Mouse (Mus musculus) MEL (cell line): ENCODE measurements around the gene Tbl2. TPM values are rescaled to one million over a fixed set of nuclear protein-coding genes. Genes with fewer than 3 reads are reported as not detected.

Experiments
- DNase-seq: peaks from one replicate; pipeline ENCODE4 v3.0.0; 2011; ENCODE audit warnings: low read depth, low spot score
- H3K27ac ChIP-seq: 2 replicates; pipeline ENCODE4 v1.5.1; 2012; ENCODE audit warnings: low read depth, mild to moderate bottlenecking, control low read depth, low read length, moderate library complexity; ENCODE audit not compliant: control insufficient read depth
- H3K27me3 ChIP-seq, 2 experiments: fragments of 150-350 bp in 1 of 2; sonication (generic) in 1 of 2; 2 replicates each; pipeline ENCODE4 v1.6.1; 2012; ENCODE audit warnings: low read length in 2 of 2, mild to moderate bottlenecking in 2 of 2, improper control_type of control experiment in 1 of 2, moderate library complexity in 1 of 2; ENCODE audit not compliant: insufficient read depth in 2 of 2, control insufficient read depth in 1 of 2
- H3K36me3 ChIP-seq, 2 experiments: 2 replicates each; pipeline ENCODE4 v1.6.1; 2012 to 2014; ENCODE audit warnings: low read length in 2 of 2, improper control_type of control experiment in 1 of 2, inconsistent platforms in 1 of 2, mild to moderate bottlenecking in 1 of 2; ENCODE audit not compliant: insufficient read depth in 2 of 2, control insufficient read depth in 1 of 2
- H3K4me1 ChIP-seq, 2 experiments: fragments of 150-350 bp in 1 of 2; sonication (generic) in 1 of 2; 2 replicates each; pipeline ENCODE4 v1.6.1; 2012; ENCODE audit warnings: low read length in 2 of 2, improper control_type of control experiment in 1 of 2, mild to moderate bottlenecking in 1 of 2; ENCODE audit not compliant: insufficient read depth in 2 of 2, control insufficient read depth in 1 of 2
- H3K4me3 ChIP-seq, 2 experiments: fragments of 150-350 bp in 1 of 2; sonication (generic) in 1 of 2; 2 replicates each; pipeline ENCODE4 v1.5.1; 2012; ENCODE audit warnings: low read depth in 2 of 2, low read length in 2 of 2, mild to moderate bottlenecking in 2 of 2, moderate library complexity in 2 of 2, control low read depth in 1 of 2, improper control_type of control experiment in 1 of 2; ENCODE audit not compliant: control insufficient read depth in 1 of 2, insufficient read depth in 1 of 2
- H3K79me2 ChIP-seq: 2 replicates; pipeline ENCODE4 v1.6.1; 2012; ENCODE audit warnings: mild to moderate bottlenecking, low read length, moderate library complexity; ENCODE audit not compliant: control insufficient read depth, poor library complexity, insufficient read depth
- H3K9ac ChIP-seq: 2 replicates; pipeline ENCODE4 v1.6.1; 2012; ENCODE audit warnings: low read depth, mild to moderate bottlenecking, control low read depth, low read length, moderate library complexity; ENCODE audit not compliant: control insufficient read depth, poor library complexity, severe bottlenecking
- H3K9me3 ChIP-seq: fragments of 150-350 bp; sonication (generic); replicated peaks from 2 replicates; pipeline ENCODE4 v1.6.1; 2012; ENCODE audit warnings: mild to moderate bottlenecking, low read length, improper control_type of control experiment, moderate library complexity; ENCODE audit not compliant: insufficient read depth
- BHLHE40 ChIP-seq: IDR thresholded peaks from 2 replicates; pipeline ENCODE4 v1.6.1; 2012; ENCODE audit warnings: low read depth, mild to moderate bottlenecking, inconsistent platforms, low read length, improper control_type of control experiment, borderline replicate concordance
- CHD1 ChIP-seq: IDR thresholded peaks from 2 replicates; pipeline ENCODE4 v1.6.1; 2012; ENCODE audit warnings: low read depth, mild to moderate bottlenecking, inconsistent platforms, low read length, improper control_type of control experiment
- CHD2 ChIP-seq: IDR thresholded peaks from 2 replicates; pipeline ENCODE4 v1.6.1; 2011; ENCODE audit warnings: low read length, improper control_type of control experiment
- CTCF ChIP-seq, 3 experiments: IDR thresholded peaks in 2 of 3; conservative IDR thresholded peaks in 1 of 3; 2 replicates each; pipeline ENCODE4 v1.5.1; 2011 to 2012; ENCODE audit warnings: low read length in 3 of 3, low read depth in 2 of 3, mild to moderate bottlenecking in 2 of 3, improper control_type of control experiment in 1 of 3, inconsistent platforms in 1 of 3, mixed read lengths in 1 of 3, moderate library complexity in 1 of 3; ENCODE audit not compliant: control insufficient read depth in 1 of 3, insufficient read depth in 1 of 3, poor library complexity in 1 of 3, severe bottlenecking in 1 of 3
- E2F4 ChIP-seq: IDR thresholded peaks from 2 replicates; pipeline ENCODE4 v1.6.1; 2011; ENCODE audit warnings: low read depth, low read length, improper control_type of control experiment, borderline replicate concordance
- ELF1 ChIP-seq: IDR thresholded peaks from 2 replicates; pipeline ENCODE4 v1.6.1; 2014; ENCODE audit warnings: low read depth, mild to moderate bottlenecking, inconsistent platforms, low read length, improper control_type of control experiment, moderate library complexity
- EP300 ChIP-seq, 2 experiments: IDR thresholded peaks; 2 replicates each; pipeline ENCODE4 v1.6.1; 2011; ENCODE audit warnings: improper control_type of control experiment in 2 of 2, low read length in 2 of 2, low read depth in 1 of 2, mild to moderate bottlenecking in 1 of 2
- ETS1 ChIP-seq: IDR thresholded peaks from 2 replicates; pipeline ENCODE4 v1.6.1; 2012; ENCODE audit warnings: low read depth, mild to moderate bottlenecking, inconsistent platforms, low read length, improper control_type of control experiment, moderate library complexity
- GABPA ChIP-seq: IDR thresholded peaks from 2 replicates; pipeline ENCODE4 v1.6.1; 2012; ENCODE audit warnings: low read depth, mild to moderate bottlenecking, inconsistent platforms, low read length, improper control_type of control experiment, moderate library complexity
- GATA1 ChIP-seq: IDR thresholded peaks from 2 replicates; pipeline ENCODE4 v1.6.1; 2011; ENCODE audit warnings: low read depth, low read length, improper control_type of control experiment
- HCFC1 ChIP-seq: IDR thresholded peaks from 2 replicates; pipeline ENCODE4 v1.6.1; 2012; ENCODE audit warnings: low read depth, mild to moderate bottlenecking, inconsistent platforms, low read length, improper control_type of control experiment, moderate library complexity
- JUND ChIP-seq: IDR thresholded peaks from 2 replicates; pipeline ENCODE4 v1.6.1; 2011; ENCODE audit warnings: low read depth, mild to moderate bottlenecking, improper control_type of control experiment, low read length
- KAT2A ChIP-seq: conservative IDR thresholded peaks from 2 replicates; pipeline ENCODE4 v1.6.1; 2012; ENCODE audit warnings: low read depth, low read length, improper control_type of control experiment, inconsistent platforms
- MAFK ChIP-seq: IDR thresholded peaks from 2 replicates; pipeline ENCODE4 v1.6.1; 2011; ENCODE audit warnings: low read depth, mild to moderate bottlenecking, low read length, improper control_type of control experiment, borderline replicate concordance
- MAX ChIP-seq: IDR thresholded peaks from 2 replicates; pipeline ENCODE4 v1.6.1; 2011; ENCODE audit warnings: low read length, improper control_type of control experiment
- MAZ ChIP-seq: IDR thresholded peaks from 2 replicates; pipeline ENCODE4 v1.6.1; 2012; ENCODE audit warnings: low read depth, mild to moderate bottlenecking, inconsistent platforms, low read length, improper control_type of control experiment
- MXI1 ChIP-seq: IDR thresholded peaks from 2 replicates; pipeline ENCODE4 v1.6.1; 2011; ENCODE audit warnings: mild to moderate bottlenecking, low read depth, low read length, improper control_type of control experiment
- MYB ChIP-seq: IDR thresholded peaks from 2 replicates; pipeline ENCODE4 v1.6.1; 2011; ENCODE audit warnings: mild to moderate bottlenecking, low read depth, low read length, improper control_type of control experiment
- MYC ChIP-seq: IDR thresholded peaks from 2 replicates; pipeline ENCODE4 v1.6.1; 2011; ENCODE audit warnings: low read depth, mild to moderate bottlenecking, low read length, improper control_type of control experiment, moderate library complexity
- NELFE ChIP-seq: IDR thresholded peaks from 2 replicates; pipeline ENCODE4 v1.6.1; 2011; ENCODE audit warnings: low read depth, low read length, improper control_type of control experiment
- NRF1 ChIP-seq: IDR thresholded peaks from 2 replicates; pipeline ENCODE4 v1.6.1; 2014; ENCODE audit warnings: low read depth, mild to moderate bottlenecking, inconsistent platforms, low read length, improper control_type of control experiment, moderate library complexity; ENCODE audit not compliant: poor library complexity, insufficient read depth, severe bottlenecking
- POLR2AphosphoS2 ChIP-seq: IDR thresholded peaks from 2 replicates; pipeline ENCODE4 v1.6.1; 2011; ENCODE audit warnings: low read length, improper control_type of control experiment
- POLR2AphosphoS5 ChIP-seq: IDR thresholded peaks from 2 replicates; pipeline ENCODE4 v1.6.1; 2012; ENCODE audit warnings: low read depth, borderline replicate concordance, mild to moderate bottlenecking, inconsistent platforms, low read length, moderate library complexity, mixed read lengths
- RCOR1 ChIP-seq: IDR thresholded peaks from 2 replicates; pipeline ENCODE4 v1.6.1; 2012; ENCODE audit warnings: low read depth, mild to moderate bottlenecking, inconsistent platforms, low read length, improper control_type of control experiment
- SIN3A ChIP-seq: IDR thresholded peaks from 2 replicates; pipeline ENCODE4 v1.6.1; 2012; ENCODE audit warnings: low read length, improper control_type of control experiment, inconsistent platforms
- SMC3 ChIP-seq: IDR thresholded peaks from 2 replicates; pipeline ENCODE4 v1.6.1; 2011; ENCODE audit warnings: low read depth, low read length, improper control_type of control experiment
- TAL1 ChIP-seq: IDR thresholded peaks from 2 replicates; pipeline ENCODE4 v1.6.1; 2012; ENCODE audit warnings: mild to moderate bottlenecking, inconsistent platforms, low read length, moderate library complexity, mixed read lengths
- TBP ChIP-seq: IDR thresholded peaks from 2 replicates; pipeline ENCODE4 v1.8.0; 2011; ENCODE audit warnings: low read depth, low read length, improper control_type of control experiment
- TCF12 ChIP-seq: IDR thresholded peaks from 2 replicates; pipeline ENCODE4 v1.6.1; 2014; ENCODE audit warnings: low read depth, mild to moderate bottlenecking, inconsistent platforms, low read length, improper control_type of control experiment, moderate library complexity
- UBTF ChIP-seq: IDR thresholded peaks from 2 replicates; pipeline ENCODE4 v1.6.1; 2012; ENCODE audit warnings: low read depth, mild to moderate bottlenecking, inconsistent platforms, low read length, improper control_type of control experiment, moderate library complexity, borderline replicate concordance; ENCODE audit not compliant: insufficient read depth
- USF1 ChIP-seq: IDR thresholded peaks from 2 replicates; pipeline ENCODE4 v1.6.1; 2014; ENCODE audit warnings: low read depth, mild to moderate bottlenecking, inconsistent platforms, low read length, improper control_type of control experiment, moderate library complexity
- USF2 ChIP-seq, 2 experiments: IDR thresholded peaks; 2 replicates each; pipeline ENCODE4 v1.6.1; 2011 to 2012; ENCODE audit warnings: improper control_type of control experiment in 2 of 2, low read length in 2 of 2, borderline replicate concordance in 1 of 2, inconsistent platforms in 1 of 2, low read depth in 1 of 2, mild to moderate bottlenecking in 1 of 2; ENCODE audit not compliant: insufficient read depth in 1 of 2
- ZC3H11A ChIP-seq: IDR thresholded peaks from 2 replicates; pipeline ENCODE4 v1.6.1; 2012; ENCODE audit warnings: low read depth, mild to moderate bottlenecking, inconsistent platforms, low read length, improper control_type of control experiment
- ZKSCAN1 ChIP-seq: IDR thresholded peaks from 2 replicates; pipeline ENCODE4 v1.6.1; 2012; ENCODE audit warnings: low read depth, mild to moderate bottlenecking, inconsistent platforms, low read length, improper control_type of control experiment, moderate library complexity
- ZMIZ1 ChIP-seq: IDR thresholded peaks from 2 replicates; pipeline ENCODE4 v1.6.1; 2012; ENCODE audit warnings: low read depth, mild to moderate bottlenecking, inconsistent platforms, low read length, improper control_type of control experiment, moderate library complexity
- ZNF384 ChIP-seq: IDR thresholded peaks from 2 replicates; pipeline ENCODE4 v1.6.1; 2012; ENCODE audit warnings: low read depth, mild to moderate bottlenecking, inconsistent platforms, low read length, improper control_type of control experiment
- polyA plus RNA-seq, 2 experiments: library from polyadenylated mRNA; stranded (reverse) in 1 of 2; unstranded in 1 of 2; fragments of >175 nt in 1 of 2; fragments of >200 nt in 1 of 2; gene quantifications; 2 replicates each; pipeline versions ENCODE4 v1.2.1 to v1.2.4; 2012; ENCODE audit warnings: low replicate concordance in 2 of 2, low read depth in 1 of 2; ENCODE audit not compliant: insufficient read length in 2 of 2, insufficient read depth in 1 of 2, missing spikeins in 1 of 2
- total RNA-seq: library from RNA; depleted of rRNA; stranded (reverse); fragments of 300-350 nt; gene quantifications from 2 replicates; pipeline ENCODE4 v1.2.3, GENCODE M21; 2012

Gene Tbl2
- total and polyA plus RNA-seq, 3 experiments = 20.5 to 30.3 TPM; not detected in 1

DNA sequence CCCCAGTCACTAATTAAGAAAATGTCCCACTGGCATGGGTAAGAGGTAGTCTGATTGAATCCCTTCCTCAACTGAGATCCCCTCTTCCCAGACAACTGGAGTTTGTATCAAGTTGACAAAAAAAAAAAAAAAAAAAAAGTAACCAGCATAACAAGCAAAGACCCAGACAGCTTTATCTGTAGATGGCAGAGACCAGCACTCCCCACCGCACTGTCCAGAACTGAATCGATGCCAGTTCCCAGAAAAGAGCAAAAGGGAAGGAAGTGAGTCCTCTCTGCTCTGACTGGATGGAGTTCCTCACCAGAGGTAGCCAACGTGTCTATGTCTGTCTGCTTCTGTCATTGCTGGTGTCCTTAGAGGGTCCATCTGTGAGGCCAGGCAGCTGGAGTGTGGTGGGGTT, 3.9 kb upstream of the Tbl2 start (continued):
- no peak for TF ChIP-seq MAX
- TF ChIP-seq, all 39 proteins: peak for 8

DNA sequence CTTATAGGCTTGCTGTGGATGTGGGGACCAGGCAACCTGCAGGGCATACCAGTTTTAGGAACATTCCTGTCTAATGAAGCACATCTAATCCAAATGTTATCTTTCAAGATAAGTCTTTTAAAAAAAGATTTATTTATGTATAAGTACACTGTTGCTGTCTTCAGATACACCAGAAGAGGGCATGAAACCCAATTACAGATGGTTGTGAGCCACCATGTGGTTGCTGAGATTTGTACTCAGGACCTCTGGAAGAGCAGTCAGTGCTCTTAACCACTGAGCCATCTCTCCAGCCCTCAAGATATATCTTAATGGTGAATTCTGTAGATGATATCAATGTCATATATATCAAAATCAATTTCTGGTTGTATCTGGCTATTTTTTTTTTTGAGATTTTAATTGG, 3.5 kb upstream of the Tbl2 start:
- no peak for DNase-seq
- no peaks in the 10 kb centered on the region for H3K9me3 ChIP-seq
- peaks cover 0 to 18% of the 10 kb centered on the region in 2 experiments; a peak in 2 of 4 replicates for H3K36me3 ChIP-seq
- peaks cover 10% of the 10 kb centered on the region for H3K79me2 ChIP-seq
- H3K9ac ChIP-seq = no peak overlapping the region
- H3K4me1 ChIP-seq = peaks cover 3 to 19% of the 10 kb centered on the region in 2 experiments
- no peak overlapping the region for H3K4me3 ChIP-seq
- H3K27me3 ChIP-seq = peaks cover 0 to 2% of the 10 kb centered on the region in 2 experiments; a peak in 3 of 4 replicates
- no peak overlapping the region for H3K27ac ChIP-seq
- TF ChIP-seq RCOR1 (0 out of 2 replicates have a peak, but pooled peaks have one; percentile 7), USF2 (IDR thresholded peaks at IDR 0.05; ENCODE audit: borderline replicate concordance in 1 of 2, insufficient read depth in 1 of 2, low read depth in 1 of 2, low read length in 2 of 2) (no peak), JUND (no peak), SIN3A (no peak), POLR2AphosphoS5 (no peak), MYC (no peak), HCFC1 (no peak), E2F4 (no peak), ETS1 (no peak), CHD1 (no peak), ELF1 (no peak), NELFE (no peak), BHLHE40 (no peak), ZKSCAN1 (no peak), POLR2AphosphoS2 (no peak), GABPA (no peak), UBTF (no peak), NRF1 (no peak), USF1 (no peak), MAZ (no peak), MXI1 (no peak), TBP (no peak), EP300 (IDR thresholded peaks at IDR 0.05; ENCODE audit: low read depth in 1 of 2, low read length in 2 of 2) (0 out of 4 replicates have a peak, but pooled peaks of 1 of the 2 experiments have one; percentile 1), CHD2 (no peak), ZNF384 (no peak), TAL1 (no peak), TCF12 (no peak), CTCF (IDR thresholded peaks at IDR 0.05 in 2 of 3, conservative IDR thresholded peaks at IDR 0.05 in 1 of 3; ENCODE audit: control insufficient read depth in 1 of 3, insufficient read depth in 1 of 3, low read depth in 2 of 3, low read length in 3 of 3, poor library complexity in 1 of 3, severe bottlenecking in 1 of 3) (peak in 1 of 3 experiments; percentile 33; a peak in 2 of 6 replicates), KAT2A (no peak), MAX (0 out of 2 replicates have a peak, but pooled peaks have one; percentile 25), MAFK (no peak), MYB (no peak), ZC3H11A (no peak), GATA1 (no peak), SMC3 (peak; percentile 5; the same call in 1 of the 2 replicates), ZMIZ1 (no peak)
